Mouse (Mus musculus) NIH3T3 (cell line): ENCODE measurements around the gene Tcf7l1.
A peak's percentile ranks its signal among the peaks of the same experiment; 100 is the strongest.
"Not testable (repeated sequence)": the region's sequence is repeated elsewhere in the genome, so short reads cannot be mapped to it uniquely, and the experiment has no call there.

Experiments
- DNase-seq: peaks from one replicate; pipeline ENCODE4 v3.0.0-alpha.2; 2012; ENCODE audit warnings: low read depth

Tcf7l1 gene

DNA sequence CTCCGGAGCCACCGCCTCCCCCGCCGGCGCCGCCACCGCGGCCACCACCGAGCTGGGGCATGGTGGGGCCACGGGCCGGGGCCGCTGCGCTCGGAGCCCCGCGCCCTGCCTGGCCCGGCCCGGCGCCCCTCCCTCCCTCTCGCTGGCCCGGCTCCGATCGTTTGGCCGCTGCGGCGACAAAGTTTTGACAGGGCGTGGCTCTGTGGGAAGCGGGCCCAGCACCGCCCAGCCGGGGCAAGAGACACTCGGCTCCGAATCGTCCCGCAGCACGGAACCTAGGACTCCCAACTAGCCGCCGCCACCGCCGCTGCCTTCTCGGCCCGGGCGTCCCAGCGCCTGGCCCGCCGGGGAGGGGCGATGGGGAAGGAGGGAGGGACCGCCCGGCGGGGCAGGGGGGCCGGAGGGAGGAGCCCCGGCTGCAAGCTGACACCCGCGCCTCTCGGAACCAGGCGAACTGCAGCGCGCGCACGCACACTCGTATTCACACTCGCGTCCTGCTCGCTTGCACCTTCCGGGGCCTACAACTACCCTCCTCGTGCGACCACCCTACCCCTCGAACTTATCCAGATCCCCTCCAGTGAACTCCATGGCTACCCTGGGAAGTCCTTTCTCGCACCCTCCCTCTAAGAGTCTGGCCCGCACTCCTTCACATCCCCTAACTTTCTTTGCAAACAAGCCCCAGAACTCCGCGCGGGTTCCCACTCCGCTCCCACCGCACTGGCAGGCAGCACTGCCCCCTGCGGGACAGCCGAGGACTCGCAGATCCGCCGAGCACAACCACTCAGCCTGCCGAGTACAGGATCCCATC is at the start of gene Tcf7l1:
TSS of gene Tcf7l1 (minus strand) at position 363 of the 808 bp plus-strand sequence.
- DNase-seq, result peak; percentile 96

DNA sequence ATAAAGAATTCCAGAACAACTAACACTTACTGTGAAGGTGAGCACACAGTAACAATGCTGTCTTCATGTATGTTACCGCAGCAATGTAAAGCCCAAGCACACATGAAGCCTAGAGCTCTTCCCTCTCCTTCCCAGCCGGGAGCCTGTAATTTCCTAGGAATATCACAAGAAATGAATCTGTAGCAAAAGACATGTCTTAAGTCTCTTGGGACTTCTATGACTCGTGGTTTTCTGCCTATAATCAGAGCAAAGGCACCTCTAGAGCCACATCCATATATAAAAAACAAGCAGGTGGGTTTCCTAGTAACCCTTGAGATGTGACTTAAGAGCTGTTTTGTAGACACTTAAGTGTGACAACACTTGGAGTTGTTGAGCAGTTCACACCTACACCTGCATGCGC is 48.7 kb upstream of the Tcf7l1 start:
- DNase-seq, result peak; percentile 37

DNA sequence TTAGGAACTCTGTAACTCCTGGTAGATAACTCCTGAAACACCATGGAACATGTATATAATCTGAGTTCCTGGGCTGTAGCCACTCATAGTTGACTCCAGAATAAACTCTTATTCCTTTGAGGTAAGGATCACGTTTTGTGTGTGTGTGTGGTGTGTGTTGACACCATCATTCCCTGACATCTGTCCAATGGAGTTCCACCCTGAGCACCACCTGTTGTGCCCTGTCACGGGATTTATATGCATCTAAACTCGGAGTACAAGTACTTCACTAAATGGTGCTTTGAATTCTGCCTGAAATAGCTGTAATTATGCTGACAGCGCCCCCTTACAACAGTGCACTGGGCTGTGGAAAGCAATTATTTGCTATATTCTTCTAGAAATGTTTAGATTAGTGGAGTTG is 45.5 kb upstream of the Tcf7l1 start:
- DNase-seq, result no peak

DNA sequence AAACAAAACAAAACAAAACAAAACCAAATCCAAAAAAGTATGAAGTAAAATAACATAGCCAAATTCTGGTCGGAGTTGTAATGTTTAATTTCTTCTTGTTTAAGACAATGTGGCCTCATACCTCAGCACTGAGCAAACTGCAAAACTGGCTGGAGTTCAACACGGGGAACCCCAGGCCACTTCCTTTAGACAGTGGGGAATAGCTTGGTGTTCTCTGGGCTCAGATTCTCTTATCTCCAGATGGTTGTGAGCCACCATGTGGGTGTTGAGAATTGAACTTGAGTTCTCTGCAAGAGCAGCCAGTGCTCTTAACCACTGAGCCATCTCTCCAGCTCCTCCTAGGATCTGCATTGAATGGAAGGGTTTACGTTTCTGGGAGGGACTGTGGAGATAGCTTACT is 42.8 kb upstream of the Tcf7l1 start:
- no peak for DNase-seq

DNA sequence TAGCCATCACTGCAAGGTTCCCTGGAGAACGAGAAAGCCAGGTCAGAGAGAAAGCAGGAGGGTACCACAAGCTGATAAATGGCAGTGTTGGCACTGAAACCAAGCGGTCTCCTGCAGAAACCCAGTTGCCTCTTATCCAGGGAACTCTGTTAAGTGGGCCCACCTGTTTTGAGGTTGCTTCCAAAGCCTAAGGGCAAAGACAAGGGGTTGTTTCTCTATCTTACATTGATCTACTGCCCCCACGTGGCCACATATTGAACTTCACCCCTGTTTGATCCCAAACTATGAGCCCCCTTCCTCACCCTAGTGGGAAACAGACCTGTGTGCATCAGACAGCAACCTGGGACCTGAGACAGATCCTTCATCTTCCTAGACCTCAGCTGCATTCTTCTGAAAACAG is 42.2 kb upstream of the Tcf7l1 start:
- peak; percentile 84 for DNase-seq

DNA sequence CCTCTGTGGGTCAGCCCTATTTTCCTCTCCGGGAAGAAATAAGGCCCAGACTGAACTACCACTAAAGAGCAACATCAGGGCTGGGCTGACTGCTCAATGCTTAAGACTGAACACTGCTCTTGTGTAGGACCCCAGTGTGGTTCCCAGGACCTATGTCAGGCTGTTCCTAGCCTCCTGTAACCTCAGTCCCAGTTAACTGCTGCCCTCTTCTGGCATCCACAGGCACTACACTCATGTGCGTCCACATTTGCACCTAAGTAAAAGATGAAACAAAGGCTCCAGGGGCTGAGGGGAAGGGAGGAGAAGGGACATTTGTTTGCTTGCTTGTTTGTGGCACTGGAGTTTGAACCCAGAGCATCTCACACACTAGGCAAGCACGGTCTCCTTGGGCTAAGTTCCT is 39.8 kb upstream of the Tcf7l1 start:
- DNase-seq, result peak; percentile 51

DNA sequence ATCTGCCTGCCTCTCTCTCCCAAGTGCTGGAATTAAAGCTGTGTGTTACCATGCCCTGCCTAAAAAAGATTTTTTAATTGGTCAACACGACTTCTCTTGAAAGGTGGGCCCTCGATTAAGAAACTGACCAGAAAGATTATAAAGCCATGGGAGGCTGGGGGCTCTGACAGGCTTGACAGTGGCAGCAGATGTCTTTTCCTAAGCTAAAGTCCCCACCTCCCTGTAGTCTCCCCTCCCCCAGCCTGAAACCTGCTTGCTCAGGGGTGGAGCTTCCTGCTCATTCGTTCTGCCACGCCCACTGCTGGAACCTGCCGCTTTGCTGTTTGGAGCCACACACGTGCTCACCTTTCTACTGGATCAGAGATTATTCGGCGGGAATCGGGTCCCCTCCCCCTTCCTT is 39.0 kb upstream of the Tcf7l1 start:
- not testable (repeated sequence) for DNase-seq

DNA sequence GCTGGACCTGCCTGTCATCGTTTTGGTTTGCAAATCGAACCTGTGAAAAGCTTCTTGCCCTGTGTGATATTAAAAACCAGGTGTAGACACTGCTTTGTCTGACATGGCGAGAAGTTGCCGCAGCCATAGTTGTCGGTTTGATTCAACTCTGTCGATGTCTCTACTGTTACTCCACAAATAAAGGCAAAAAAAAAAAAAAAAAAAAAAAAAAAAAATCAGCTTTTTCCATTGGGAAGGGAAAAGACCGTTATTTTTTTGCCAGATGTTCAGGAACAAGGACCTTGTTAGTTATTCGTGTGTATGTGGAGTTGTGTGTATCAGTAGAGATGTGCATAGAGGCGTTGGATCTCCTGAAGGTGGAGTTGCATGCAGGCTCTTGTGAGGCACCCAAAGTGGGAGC is 36.7 kb upstream of the Tcf7l1 start:
- no peak for DNase-seq

DNA sequence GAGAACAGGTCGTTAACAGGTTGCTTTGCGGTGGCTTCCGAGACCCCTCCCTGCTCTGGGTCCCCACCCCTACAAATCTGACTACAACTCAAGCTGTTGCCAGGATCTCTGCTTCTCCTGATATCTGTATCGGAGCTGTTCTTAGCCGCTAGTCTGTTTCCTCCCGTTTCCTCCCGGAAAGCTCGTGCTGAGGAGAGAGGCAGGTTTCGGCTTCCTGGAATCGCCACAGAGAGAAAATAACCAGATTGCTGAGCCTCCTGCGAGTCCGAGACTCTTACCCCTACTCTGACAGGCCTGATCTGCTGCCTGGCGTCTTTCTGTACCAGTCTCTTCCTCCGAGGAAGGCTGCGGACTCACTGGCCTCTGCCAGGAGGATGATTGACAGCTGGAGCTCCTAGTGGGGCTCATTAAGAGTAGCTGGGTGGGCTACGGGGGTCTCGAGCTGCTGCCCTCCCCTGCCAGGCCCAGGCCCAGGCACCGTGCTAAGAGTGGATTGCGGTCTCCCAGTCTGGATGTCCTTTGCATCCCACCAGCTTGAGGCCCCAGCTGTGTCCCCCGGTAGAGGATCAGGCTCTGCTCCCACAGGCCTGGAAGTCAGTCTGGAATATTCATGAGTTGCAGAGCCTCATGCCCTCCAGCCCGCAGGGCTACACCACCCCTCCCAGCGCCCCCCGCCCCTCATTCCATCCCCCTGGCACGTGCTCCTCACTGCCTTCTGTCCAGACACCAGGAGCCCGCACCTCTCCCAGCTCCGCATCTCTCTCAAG is 36.1 kb upstream of the Tcf7l1 start:
- no peak for DNase-seq

DNA sequence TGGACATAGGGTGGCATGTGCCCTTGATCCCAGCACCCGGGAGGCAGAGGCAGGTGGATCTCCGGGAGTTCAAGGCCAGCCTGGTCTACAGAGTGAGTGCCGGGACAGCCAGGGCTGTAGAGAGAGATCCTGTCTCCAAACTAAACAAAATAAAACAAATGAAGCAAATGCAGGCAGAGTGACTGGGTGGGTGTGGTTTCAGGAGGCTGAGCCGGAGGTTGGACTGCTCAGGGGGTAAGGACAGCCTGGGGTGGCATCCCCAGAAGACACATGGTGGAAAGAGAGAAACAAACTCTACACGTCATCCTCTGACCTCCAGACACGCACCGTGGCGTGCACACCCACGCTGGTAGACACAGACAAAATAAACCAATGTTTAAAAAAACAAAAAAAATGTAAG is 24.4 kb upstream of the Tcf7l1 start:
- no peak for DNase-seq

DNA sequence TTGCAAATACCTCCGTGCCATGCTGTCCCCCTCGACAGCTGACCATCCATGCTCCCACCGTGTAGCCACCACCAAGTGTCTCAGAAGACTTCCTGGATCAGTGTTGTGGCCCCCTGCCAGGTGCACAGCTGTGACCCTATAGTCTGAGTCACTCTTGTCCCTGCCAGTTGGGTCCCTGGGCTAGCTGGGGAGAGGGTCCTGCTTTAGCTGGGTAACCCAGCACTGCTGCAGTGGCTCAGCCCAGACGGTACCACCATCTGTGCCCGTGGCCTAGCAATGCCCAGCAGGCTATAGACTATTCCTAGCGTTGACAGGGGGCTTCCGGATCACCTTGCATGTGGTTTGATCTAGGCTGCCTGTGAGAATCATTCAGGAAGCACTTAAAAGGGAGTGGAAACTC is 21.2 kb upstream of the Tcf7l1 start:
- no peak for DNase-seq

DNA sequence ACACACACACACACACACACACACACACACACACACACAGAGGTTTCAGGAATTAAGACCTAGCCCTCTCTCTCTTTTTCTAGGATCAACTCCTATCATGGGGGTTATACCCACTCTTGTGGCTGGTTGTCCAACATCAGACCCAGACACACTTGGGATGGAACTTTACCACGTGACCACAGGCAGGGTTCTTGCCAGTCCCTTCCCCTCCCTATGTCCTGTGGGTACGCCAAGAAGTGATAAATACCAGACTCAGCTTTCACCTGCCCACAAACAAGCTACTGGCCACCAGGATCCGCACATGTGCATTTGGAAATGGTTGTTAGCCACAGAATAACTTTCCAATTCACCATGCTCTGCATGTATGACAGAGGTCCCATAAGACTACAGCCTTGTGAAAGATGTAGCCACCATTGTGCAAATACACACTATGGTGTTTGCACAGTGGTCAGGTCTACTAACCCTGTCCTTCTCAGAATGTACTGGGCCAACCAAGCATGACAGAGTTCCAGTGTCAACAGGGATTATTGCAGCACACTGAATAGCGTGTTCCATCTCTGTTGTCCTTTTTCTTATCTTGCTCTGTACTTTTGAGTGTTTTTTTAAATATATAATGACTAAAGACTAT is 20.6 kb upstream of the Tcf7l1 start:
- no peak for DNase-seq

DNA sequence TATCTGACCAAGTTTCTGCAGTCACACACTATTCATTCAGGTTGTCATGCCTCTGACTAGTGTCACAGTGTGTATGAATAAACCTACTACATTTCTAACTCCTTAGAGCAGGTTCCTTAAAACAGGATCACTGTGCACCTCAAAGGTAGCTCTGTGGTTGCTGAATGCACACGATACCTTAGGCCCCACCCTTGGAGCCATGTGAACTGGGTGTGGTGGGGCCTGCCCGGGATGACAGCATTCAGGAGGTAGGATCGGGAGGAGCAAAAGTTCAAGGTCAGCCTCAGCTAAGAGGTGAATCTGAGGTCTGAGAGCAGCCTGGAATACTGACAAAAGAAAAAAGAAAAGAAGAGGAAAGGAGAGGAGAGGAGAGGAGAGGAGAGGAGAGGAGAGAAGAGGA is 19.3 kb upstream of the Tcf7l1 start:
- DNase-seq, result no peak

DNA sequence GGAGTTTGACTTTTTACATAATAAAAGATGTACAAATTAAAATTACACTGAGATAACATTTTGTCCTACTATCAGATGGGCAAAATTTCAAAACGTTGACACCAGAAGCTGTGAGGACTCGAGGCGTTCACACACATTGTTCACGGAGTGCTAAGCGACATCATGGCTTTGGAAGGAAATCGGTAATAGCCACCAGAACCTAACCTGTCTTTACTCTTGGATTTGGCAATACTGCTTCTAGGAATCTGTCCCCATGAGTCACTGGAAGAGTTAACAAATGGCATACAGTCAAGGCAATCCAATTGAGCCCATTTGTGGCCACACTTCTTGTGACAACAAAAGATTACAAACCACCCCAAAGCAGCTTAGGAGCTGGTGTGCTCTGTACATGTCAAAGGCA is 14.6 kb upstream of the Tcf7l1 start:
- DNase-seq, result no peak

DNA sequence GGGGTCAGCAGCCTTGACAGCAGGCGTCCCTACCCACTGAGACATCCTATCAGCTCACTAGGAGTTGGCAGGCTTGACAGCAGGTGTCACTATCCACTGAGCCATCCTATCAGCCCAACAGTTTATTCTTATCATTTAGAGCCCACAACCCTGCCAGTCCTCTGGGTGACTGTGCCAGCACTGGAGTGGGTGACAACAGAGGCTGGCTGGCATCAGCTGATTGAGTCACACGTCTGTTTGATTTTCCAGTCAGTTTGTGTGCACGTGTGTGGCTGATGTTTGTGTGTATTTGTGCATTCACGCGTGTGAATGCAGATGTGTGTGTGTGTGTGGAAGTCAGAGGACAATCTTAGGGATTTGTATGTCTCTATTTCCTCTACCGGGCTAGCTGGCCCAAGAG is 13.1 kb upstream of the Tcf7l1 start:
- no peak for DNase-seq

DNA sequence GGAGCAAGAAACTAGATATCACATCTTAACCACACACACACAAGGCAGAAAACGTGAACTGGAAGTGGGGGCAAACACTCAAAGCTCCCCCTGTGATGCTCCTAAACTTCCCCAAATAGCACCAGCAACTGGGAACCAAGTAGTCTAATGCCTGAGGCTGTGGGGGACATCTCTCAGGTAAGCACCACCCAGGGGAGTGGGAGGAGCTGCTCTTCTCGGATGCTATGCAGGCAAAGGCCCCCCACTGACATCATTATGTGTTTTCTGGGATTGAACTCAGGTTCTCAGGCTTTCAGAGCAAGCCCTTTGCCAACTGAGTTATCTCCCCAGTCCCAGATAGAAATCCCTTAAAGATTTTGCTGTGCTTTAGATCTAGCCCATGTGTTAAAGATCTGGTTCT is 11.6 kb upstream of the Tcf7l1 start:
- DNase-seq, result no peak

DNA sequence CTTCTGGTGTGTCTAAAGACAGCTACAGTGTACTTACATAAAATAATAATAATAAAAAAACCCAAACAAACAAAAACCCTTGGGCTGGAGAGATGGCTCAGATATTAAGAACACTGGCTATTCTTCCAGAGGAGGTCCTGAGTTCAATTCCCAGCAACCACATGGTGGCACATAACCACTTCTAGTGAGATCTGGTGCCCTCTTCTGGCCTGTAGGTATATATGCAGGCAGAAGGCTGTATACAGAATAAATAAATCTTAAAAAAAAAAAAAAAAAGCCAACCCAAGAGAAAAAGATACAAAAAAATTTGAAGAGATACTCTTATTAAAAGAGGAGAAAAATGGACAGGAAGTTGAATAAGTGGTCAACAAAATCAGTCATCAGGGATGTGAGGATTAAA is 8.7 kb upstream of the Tcf7l1 start:
- no peak for DNase-seq

DNA sequence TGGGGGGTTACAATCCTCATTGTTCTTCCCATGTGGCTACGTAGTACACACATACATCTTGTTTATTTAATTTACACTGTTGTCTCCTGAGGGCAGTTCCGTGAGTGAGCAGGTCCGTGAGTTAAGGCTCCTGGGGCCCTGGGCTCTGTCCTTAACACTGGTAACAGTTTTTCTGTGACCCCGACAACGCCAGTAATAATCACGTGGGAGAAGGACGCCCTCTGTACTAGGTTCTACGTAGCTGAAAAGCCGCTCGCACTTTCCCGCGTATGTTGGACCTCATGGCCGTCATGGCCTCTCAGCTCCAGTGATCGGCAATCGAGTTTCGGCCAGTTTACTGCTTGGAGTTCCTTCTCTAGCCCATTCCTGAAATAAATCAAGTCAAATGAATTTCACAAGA is 6.4 kb upstream of the Tcf7l1 start:
- DNase-seq, result peak; percentile 22

DNA sequence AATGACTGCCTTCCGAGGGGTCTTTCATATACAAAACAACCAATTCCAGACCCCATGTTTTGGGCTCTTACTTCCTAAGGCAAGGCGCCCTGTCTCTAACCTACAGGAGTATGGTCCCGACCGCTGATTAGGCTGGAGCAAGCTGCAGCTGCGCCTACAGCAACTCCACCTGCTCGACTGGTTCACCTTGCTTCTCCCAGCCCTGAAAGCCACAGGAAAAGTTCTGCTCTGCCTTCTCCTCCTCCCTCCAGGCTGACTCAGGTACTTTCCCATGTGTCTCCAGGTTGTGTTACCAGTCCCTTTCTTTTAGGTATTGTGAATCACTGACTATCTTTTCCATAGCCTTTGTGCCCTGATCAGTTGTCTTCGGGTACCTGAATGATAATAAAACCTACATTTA is 5.8 kb upstream of the Tcf7l1 start:
- no peak for DNase-seq

DNA sequence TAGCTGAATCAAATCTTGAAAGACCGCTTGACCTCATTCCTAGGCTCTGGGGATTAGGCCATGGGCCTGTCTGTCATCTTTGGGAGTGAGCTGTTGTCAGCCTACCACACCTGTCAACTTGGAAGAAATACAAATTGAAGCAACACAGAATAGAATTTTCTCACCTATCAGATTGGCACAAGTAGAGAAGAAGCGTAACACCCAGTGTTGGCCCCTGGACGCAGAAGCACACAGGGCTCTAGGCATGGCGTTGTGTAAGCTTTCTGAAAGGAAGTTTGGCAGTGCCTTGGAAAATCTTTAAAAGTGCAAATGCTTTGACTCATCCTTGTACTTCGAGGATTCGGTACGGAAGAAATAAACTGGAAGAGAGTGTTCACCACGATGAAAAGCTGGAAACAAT is 3.6 kb upstream of the Tcf7l1 start:
- no peak for DNase-seq

DNA sequence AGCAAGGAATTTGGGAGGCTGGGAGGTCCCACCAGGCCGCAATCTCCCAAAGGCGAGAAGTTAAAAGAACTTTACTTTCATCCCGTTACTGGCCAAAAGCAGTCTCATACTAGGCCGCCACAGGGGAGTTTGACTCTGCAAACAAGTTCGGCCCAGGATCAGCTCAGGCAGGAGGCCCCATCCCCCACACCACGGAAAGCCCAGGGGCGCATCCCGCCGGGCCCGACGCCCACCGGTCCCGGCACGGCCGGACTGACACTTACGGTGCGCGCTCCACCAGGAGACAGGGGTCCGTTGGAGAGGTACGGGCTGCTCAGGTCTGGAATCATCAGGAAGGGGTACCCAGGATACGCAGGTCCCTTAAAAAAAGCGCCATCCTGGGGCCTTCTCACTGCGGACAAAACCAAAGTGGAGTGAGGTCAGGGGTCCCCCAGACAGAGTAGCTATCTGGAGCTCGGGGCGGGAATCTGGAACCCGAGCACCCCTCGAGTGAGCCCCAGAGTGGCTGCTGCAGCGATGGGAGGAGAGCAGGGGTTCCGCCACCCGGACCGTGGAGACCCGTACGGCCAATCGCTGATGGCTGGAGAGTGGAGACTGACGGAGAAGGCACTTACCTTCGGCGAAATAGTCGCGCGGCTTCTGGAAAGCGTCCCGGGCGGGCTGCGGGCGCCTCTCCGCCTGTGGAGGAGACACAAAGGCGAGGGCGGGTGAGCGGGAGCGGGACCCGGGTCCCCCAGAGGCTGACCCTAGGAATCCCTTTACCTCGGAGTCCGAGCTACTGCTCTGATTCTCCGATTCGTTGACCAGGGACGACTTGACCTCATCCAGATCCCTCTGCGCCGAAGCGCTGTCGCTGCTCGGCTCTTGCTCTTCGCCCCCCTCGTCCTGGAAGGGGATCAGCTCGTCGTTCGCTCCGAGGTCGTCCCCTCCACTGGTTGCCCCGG is 834 bp downstream of the Tcf7l1 start:
- DNase-seq, result peak; percentile 67

DNA sequence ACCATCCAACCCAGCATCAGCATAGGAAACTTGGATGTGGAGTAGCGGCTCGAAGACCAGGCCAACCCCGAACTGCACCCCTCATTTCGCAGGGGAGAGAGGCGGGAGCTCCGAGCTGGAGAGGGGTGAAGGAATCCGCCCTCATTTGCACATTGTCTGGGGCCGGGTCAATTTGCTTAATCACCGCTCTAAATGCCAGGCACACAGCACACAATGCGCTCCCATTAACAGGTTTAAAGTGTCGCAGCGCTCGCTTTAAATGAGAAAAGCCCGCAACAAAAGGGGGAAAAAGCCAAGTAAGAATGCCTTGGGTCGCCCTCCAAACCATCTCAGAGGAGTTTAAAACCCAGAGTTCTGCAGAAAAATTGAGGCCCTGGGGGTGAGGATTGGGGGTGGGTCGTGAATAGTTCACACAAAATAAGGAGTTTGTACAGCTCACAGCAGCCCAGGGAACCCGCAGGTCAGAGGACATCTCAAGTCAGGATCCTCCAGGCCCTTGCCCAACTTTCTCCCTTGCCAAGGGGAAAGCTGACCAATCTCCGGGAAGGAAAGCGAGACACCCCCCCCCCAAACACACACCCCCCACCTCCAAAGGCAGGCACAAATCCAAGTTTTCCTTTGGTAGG is 1.6 kb downstream of the Tcf7l1 start:
- no peak for DNase-seq
